Mouse (Mus musculus) embryonic facial prominence, embryonic 11.5 days (tissue): ENCODE data around the gene Tsku. TPM values are rescaled to one million over a fixed set of nuclear protein-coding genes. Genes with fewer than 3 reads are reported as not detected.

Source experiments
- ATAC-seq: fragments of 200-750 bp; cut with Nextera tagmentation; replicated peaks from 2 replicates; pipeline ENCODE4 v1.8.0; 2017; ENCODE audit warnings: low read depth; ENCODE audit not compliant: insufficient number of reproducible peaks, low FRiP score, low TSS enrichment
- DNase-seq: peaks from one replicate; pipeline ENCODE4 v3.0.0-alpha.2; 2015; ENCODE audit warnings: low spot score
- H3K27ac ChIP-seq: fragments of 300-500 bp; sonication (generic); replicated peaks from 2 replicates; pipeline ENCODE4 v1.5.1; 2014; ENCODE audit warnings: mild to moderate bottlenecking, low read depth, low read length, control low read depth
- H3K27me3 ChIP-seq: fragments of 300-500 bp; sonication (generic); 2 replicates; pipeline ENCODE4 v1.6.1; 2014; ENCODE audit warnings: mild to moderate bottlenecking, low read length, moderate library complexity, mixed read lengths; ENCODE audit not compliant: control insufficient read depth, insufficient read depth
- H3K36me3 ChIP-seq: fragments of 300-500 bp; sonication (generic); replicated peaks from 2 replicates; pipeline ENCODE4 v1.6.1; 2014; ENCODE audit warnings: low read depth, mild to moderate bottlenecking, low read length, moderate library complexity, mixed read lengths; ENCODE audit not compliant: control insufficient read depth, insufficient read depth
- H3K4me1 ChIP-seq: fragments of 300-500 bp; sonication (generic); 2 replicates; pipeline ENCODE4 v1.6.1; 2014; ENCODE audit warnings: low read length, mixed read lengths; ENCODE audit not compliant: control insufficient read depth, insufficient read depth
- H3K4me2 ChIP-seq: fragments of 300-500 bp; sonication (generic); 2 replicates; pipeline ENCODE4 v1.6.1; 2014; ENCODE audit warnings: low read depth, mild to moderate bottlenecking, control low read depth, low read length, moderate library complexity
- H3K4me3 ChIP-seq: fragments of 300-500 bp; sonication (generic); 2 replicates; pipeline ENCODE4 v1.5.1; 2014; ENCODE audit warnings: low read depth, low read length, control low read depth
- H3K9ac ChIP-seq: fragments of 300-500 bp; sonication (generic); replicated peaks from 2 replicates; pipeline ENCODE4 v1.6.1; 2014; ENCODE audit warnings: mild to moderate bottlenecking, control low read depth, low read length
- H3K9me3 ChIP-seq: fragments of 300-500 bp; sonication (generic); replicated peaks from 2 replicates; pipeline ENCODE4 v1.6.1; 2016; ENCODE audit warnings: mild to moderate bottlenecking, low read length, inconsistent platforms, mixed read lengths; ENCODE audit not compliant: control insufficient read depth
- WGBS: fragments of 180-500 bp; shearing (Covaris S2); extraction: QIAGEN DNeasy Blood & Tissue Kit; methylation state at CpG from one replicate; pipeline ENCODE4 v1.1.7; 2014; 5-methylcytosine and 5-hydroxymethylcytosine counted together
- polyA plus RNA-seq: library from polyadenylated mRNA; unstranded; fragments of >200 nt; fragmentation: Nextera tagmentation; extraction: Ambion mirVana; gene quantifications from 2 replicates; pipeline ENCODE4 v1.2.1, GENCODE M21; 2014

Tsku gene
- polyA plus RNA-seq, 1 experiment from 2014 or later: 13.6 TPM

DNA sequence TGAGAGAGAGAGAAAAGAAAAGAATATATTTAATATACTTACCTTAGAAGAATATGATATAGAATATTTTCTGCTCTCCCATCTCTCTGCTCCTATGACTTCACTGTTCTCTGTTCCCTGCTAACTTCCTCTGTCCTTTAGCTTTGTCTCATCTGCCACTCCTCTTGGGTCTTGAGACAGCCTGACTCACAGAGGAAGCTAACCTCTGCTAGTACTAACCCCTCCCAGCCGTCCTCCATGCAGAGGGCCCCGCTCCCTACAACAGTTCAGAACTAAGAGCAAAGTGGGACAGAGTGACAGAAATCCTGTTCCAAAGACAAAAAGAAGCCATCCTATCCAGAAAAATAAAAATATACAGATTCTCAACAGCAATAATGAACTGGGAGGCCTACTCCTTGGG, 40.0 kb downstream of the Tsku start, which contains the start of gene Acer3:
Acer3 (minus strand) TSS at position 126 of the 400 bp plus-strand sequence.
- DNase-seq: no peak
- WGBS: 80% methylated on average over 2 of the region's 2 CpGs
- H3K4me2 ChIP-seq: no peak within 1 kb of the TSS
- no peak for ATAC-seq
- no peaks in the 10 kb centered on the region for H3K4me1 ChIP-seq
- H3K4me3 ChIP-seq: no peak within 1 kb of the TSS
- H3K9me3 ChIP-seq: no peaks in the 10 kb centered on the region
- H3K27ac ChIP-seq: no peak within 1 kb of the TSS
- no peak within 1 kb of the TSS for H3K9ac ChIP-seq
- H3K36me3 ChIP-seq: no peaks in the 10 kb centered on the region
- H3K27me3 ChIP-seq: no peaks in the 10 kb centered on the region

DNA sequence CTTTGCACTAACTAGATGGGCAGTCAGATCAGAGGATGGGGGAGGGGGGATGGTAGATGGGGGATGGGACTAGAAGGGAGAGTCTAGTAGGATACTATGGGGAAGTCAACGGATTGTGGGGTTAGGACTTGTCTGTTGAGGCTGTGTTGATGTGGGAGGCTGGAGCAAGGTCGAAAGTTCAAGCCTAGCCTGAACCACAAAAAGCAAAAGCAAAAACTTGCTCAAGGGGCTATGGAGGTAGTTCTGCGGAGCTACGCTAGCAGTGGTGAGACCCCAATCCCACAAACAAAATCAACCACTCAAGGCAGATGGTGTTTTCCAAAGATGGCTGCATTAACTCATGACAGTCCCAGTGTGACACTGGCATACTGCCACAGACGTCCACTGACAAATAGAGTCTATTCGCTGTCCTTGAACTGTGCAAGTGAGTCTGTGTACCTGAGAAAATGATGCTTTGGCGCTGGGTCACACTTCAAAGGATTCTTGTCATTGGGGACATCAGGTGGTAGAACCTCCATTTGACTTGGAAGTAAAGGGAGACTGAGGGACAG, 41.0 kb downstream of the Tsku start:
- Histone ChIP-seq H3K4me2 (no peak overlapping the region), H3K27ac (no peak overlapping the region), H3K27me3 (no peaks in the 10 kb centered on the region), H3K36me3 (no peaks in the 10 kb centered on the region), H3K9me3 (no peaks in the 10 kb centered on the region), H3K4me1 (no peaks in the 10 kb centered on the region), H3K9ac (no peak overlapping the region), H3K4me3 (no peak overlapping the region)
- no peak for ATAC-seq
- DNase-seq: no peak
- WGBS: 82% methylated on average over 7 of the region's 7 CpGs

- H3K27ac ChIP-seq: no peak overlapping the region
- DNase-seq (no peak), ATAC-seq (no peak)
- no peak overlapping the region for H3K4me2 ChIP-seq
- H3K36me3 ChIP-seq: no peaks in the 10 kb centered on the region
- no peaks in the 10 kb centered on the region for H3K4me1 ChIP-seq
- 55% methylated on average over 2 of the region's 2 CpGs for whole genome bisulfite sequencing
- no peaks in the 10 kb centered on the region for H3K27me3 ChIP-seq
- no peaks in the 10 kb centered on the region for H3K9me3 ChIP-seq
- H3K4me3 ChIP-seq: no peak overlapping the region
- no peak overlapping the region for H3K9ac ChIP-seq
Measured at GRCm38 (mm10) chr7:98316568-98316967, 44.6 kb downstream of the Tsku start.

- no peak overlapping the region for H3K4me3 ChIP-seq
- DNase-seq: no peak
Measured at GRCm38 (mm10) chr7:98315087-98315486, 46.0 kb downstream of the Tsku start.

GRCm38 (mm10) chr7:98312185-98312920, 48.8 kb downstream of the Tsku start:
- no peaks in the 10 kb centered on the region for H3K36me3 ChIP-seq
- H3K27me3 ChIP-seq: no peaks in the 10 kb centered on the region
- no peaks in the 10 kb centered on the region for H3K4me1 ChIP-seq
- DNase-seq (no peak), ATAC-seq (no peak)
- no peak overlapping the region for H3K4me2 ChIP-seq
- no peak overlapping the region for H3K27ac ChIP-seq
- no peak overlapping the region for H3K4me3 ChIP-seq
- H3K9me3 ChIP-seq: no peaks in the 10 kb centered on the region
- H3K9ac ChIP-seq: no peak overlapping the region
- WGBS: 61% methylated on average over 4 of the region's 4 CpGs

More at GRCm38 (mm10) chr7:98315087-98315486, 46.0 kb downstream of the Tsku start:
- WGBS: 81% methylated on average over 2 of the region's 2 CpGs
- no peak overlapping the region for H3K9ac ChIP-seq
- no peaks in the 10 kb centered on the region for H3K9me3 ChIP-seq
- no peak for ATAC-seq
- no peaks in the 10 kb centered on the region for H3K36me3 ChIP-seq
- H3K4me1 ChIP-seq: no peaks in the 10 kb centered on the region
- no peak overlapping the region for H3K4me2 ChIP-seq
- no peak overlapping the region for H3K27ac ChIP-seq
- no peaks in the 10 kb centered on the region for H3K27me3 ChIP-seq

DNA sequence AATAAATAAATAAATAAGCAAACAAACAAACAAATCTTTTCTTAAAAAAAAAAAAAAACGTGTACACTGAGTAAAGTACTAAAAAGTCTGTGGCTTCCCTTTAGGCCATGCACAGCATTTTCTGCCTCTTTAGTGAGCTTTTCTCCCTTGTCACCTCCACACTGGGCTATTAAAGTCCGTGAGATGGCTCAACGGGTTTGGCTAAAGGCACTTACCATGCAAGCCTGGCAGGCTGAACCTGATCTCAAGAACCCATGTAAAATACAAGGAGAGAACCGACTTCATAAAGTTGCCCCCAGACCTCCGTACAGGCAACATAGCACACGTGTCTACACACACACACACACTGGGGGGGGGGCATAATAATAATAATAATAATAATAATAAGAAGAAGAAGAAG, 50.9 kb downstream of the Tsku start:
- ATAC-seq: no peak
- no peak for DNase-seq
- WGBS: 64% methylated on average over 6 of the region's 6 CpGs
- H3K27ac ChIP-seq: no peak overlapping the region
- no peaks in the 10 kb centered on the region for H3K27me3 ChIP-seq
- no peak overlapping the region for H3K9ac ChIP-seq
- no peaks in the 10 kb centered on the region for H3K9me3 ChIP-seq
- no peak overlapping the region for H3K4me2 ChIP-seq
- no peak overlapping the region for H3K4me3 ChIP-seq
- no peaks in the 10 kb centered on the region for H3K36me3 ChIP-seq
- no peaks in the 10 kb centered on the region for H3K4me1 ChIP-seq

- Histone ChIP-seq H3K36me3 (no peaks in the 10 kb centered on the region), H3K27me3 (no peaks in the 10 kb centered on the region), H3K9ac (peak overlapping the region; percentile 82), H3K27ac (no peak overlapping the region), H3K4me3 (peak overlapping the region; percentile 82), H3K4me1 (no peaks in the 10 kb centered on the region), H3K9me3 (no peaks in the 10 kb centered on the region), H3K4me2 (peak overlapping the region; percentile 87)
- DNase-seq (peak; percentile 97), ATAC-seq (peak; percentile 97)
- WGBS: under 1% methylated on average over 52 of the region's 53 CpGs
Measured at GRCm38 (mm10) chr7:98309219-98310030, 51.7 kb downstream of the Tsku start.
